Mouse (Mus musculus) v-Abl transformed pro-B cells (cell line): ENCODE measurements at regions not wholly inside any gene's neighbourhood (a gene's known extent, or its start where the extent isn't known, plus 50 kb on each side); places are given as distances from the start of the nearest gene placed in this dataset.

ENCODE experiments used
- in situ Hi-C, 2 experiments: fragments of 400-800 bp; cut with MboI; formaldehyde crosslinking; loops; one replicate each; pipeline ENCODE4 v1.15.1; 2025; ENCODE audit not compliant: unreplicated experiment in 2 of 2

- in situ Hi-C loops: loop anchor here (10.0 to 25.0 kb wide), 4 partner anchors 134 to 1066 kb away; no protein-coding TSS in a partner anchor
Measured at GRCm38 (mm10) chr6:69578416-69578815, 1213.6 kb downstream of the Rpia start.
